Mouse (Mus musculus): ENCODE results near the gene Susd5. TPM values are rescaled to one million over a fixed set of nuclear protein-coding genes. Genes with fewer than 3 reads are reported as not detected.
"Not testable (repeated sequence)": the region's sequence is repeated elsewhere in the genome, so short reads cannot be mapped to it uniquely, and the experiment has no call there.

The Susd5 gene
- polyA plus RNA-seq, 1 experiment from 2014 or later = not detected

DNA sequence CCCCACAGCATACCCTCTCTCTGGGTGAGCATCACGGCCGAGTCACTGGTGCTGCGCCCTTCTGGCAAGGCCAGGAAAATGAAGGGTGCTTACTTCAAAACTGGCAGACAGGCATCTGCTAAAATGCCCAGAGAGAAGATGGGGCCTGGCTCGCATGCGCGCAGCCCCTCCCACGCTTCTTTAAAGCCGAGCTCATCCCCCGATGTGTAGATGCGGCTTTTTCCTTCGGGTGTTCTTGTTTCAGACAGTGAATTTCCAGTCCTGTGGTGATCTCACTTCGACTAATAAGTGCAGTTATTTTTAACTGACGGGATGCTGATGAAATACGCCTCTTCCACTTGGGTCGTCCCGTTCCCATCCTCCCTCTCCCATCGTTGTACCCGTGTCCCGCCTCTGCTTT is 16.7 kb downstream of the Susd5 start:
- no peak for ATAC-seq
- 73% methylated on average over 19 of the region's 19 CpGs for WGBS (ENCODE audit: insufficient replicate concordance)
- Histone ChIP-seq H3K4me1 (no peaks in the 10 kb centered on the region), H3K9me3 (replicated peaks) (no peaks in the 10 kb centered on the region), H3K4me2 (no peak overlapping the region), H3K27me3 (replicated peaks) (no peaks in the 10 kb centered on the region), H3K4me3 (no peak overlapping the region), H3K9ac (no peak overlapping the region), H3K36me3 (no peaks in the 10 kb centered on the region), H3K27ac (no peak overlapping the region)

DNA sequence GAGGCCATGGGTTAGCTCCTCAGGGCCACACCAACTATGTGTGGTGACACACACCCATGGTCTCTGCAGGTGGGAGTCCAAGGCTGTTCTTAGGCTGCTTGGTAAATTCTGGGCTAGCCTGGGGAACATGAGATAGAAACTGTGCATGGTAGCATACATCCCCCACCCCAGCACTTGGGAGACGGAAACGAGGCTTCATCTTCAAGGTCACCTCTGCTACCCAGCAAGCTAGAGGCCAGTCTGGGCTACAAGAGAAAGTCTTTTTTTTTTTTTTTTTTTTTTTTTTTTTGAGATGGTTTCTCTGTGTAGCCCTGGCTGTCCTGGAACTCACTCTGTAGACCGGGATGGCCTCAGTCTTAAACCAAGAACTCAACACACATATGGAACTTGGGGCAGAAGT is 29.5 kb downstream of the Susd5 start:
- Histone ChIP-seq H3K9me3 (replicated peaks) (no peaks in the 10 kb centered on the region), H3K9ac (no peak overlapping the region), H3K4me3 (no peak overlapping the region), H3K27ac (no peak overlapping the region), H3K4me1 (no peaks in the 10 kb centered on the region), H3K4me2 (no peak overlapping the region), H3K36me3 (no peaks in the 10 kb centered on the region), H3K27me3 (replicated peaks) (no peaks in the 10 kb centered on the region)
- ATAC-seq = no peak
- 60% methylated on average over 3 of the region's 3 CpGs for WGBS (ENCODE audit: insufficient replicate concordance)

DNA sequence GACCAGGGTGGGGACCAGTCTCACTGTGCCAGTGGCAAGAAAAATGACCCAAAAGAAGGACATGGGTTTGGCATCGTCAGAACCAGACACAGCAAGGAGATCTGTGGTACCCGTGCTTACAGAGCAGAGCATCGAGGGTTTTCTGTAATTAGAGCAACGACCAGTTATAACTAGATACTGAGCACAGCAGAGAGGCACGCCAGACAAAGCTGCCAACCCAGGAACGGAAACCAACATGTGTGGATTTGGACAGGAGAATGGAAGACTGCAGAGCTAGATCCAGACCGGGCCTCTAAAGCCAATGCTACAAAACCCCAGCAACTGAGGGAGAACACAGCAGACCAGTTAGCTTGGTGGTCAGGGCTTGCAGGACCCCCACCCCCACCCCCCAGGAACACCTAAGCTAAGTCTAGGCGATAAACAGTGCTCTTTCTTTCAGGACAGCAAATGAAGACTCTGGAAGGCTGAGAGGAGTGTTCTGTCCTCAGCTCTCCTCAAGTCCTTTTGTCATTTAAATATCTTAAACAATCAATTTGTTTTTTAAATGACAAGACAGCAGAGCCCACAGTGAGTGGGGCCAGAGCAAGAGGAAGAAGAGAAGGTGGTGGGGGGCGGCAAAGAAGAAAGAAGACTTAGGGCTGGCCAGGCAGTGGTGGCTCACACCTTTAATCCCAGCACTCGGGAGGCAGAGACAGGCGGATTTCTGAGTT is 30.3 kb downstream of the Susd5 start:
- no peaks in the 10 kb centered on the region for H3K27me3 ChIP-seq (replicated peaks)
- H3K9me3 ChIP-seq (replicated peaks) = no peaks in the 10 kb centered on the region
- no peaks in the 10 kb centered on the region for H3K36me3 ChIP-seq
- no peaks in the 10 kb centered on the region for H3K4me1 ChIP-seq
- ATAC-seq = no peak
- H3K4me3 ChIP-seq = no peak overlapping the region
- no peak overlapping the region for H3K9ac ChIP-seq
- 61% methylated on average over 11 of the region's 11 CpGs for WGBS (ENCODE audit: insufficient replicate concordance)
- H3K4me2 ChIP-seq = no peak overlapping the region
- H3K27ac ChIP-seq = no peak overlapping the region

DNA sequence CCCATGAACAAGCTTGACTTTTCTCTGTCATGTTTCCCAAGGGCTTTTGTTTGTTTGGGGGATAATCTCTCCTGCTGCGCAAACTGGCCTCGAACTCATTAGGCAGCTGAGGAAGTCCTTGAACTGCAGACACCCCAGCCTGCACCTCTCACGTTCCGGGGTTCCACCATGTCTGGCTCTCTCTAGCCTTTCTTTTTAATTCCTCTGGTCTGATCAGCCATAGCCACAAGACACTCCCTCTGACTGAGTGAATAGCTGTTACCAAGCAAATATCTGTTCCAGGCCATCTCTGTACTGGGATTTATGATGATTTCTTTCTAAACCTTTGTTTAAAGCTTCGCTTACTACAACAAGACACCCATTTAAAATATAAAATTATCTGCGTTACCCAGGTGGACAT is 31.9 kb downstream of the Susd5 start:
- H3K36me3 ChIP-seq; H3K4me3 ChIP-seq; ATAC-seq; H3K27ac ChIP-seq; H3K4me2 ChIP-seq; H3K9me3 ChIP-seq (replicated peaks); H3K9ac ChIP-seq; H3K4me1 ChIP-seq; H3K27me3 ChIP-seq (replicated peaks): not testable (repeated sequence)
- 73% methylated on average over 6 of the region's 6 CpGs for WGBS (ENCODE audit: insufficient replicate concordance)

DNA sequence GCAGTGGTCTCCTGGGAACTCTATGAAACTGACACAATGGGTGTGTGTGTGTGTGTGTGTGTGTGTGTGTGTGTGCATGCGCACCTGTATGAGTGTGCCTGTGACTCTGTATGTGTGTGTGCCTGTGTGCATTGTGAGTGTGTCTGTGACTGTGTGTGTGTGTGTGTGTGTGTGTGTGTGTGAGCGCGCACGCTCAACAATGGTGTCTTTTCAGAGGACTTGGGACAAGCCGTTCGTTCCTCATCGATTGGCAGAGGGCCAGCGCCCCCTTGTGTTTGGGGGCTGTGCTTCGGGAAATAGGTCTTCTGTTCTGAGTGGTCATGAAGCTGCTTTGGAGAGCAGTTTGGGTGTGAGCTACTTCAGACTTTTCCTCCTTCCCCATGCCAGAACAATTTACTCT is 35.2 kb downstream of the Susd5 start:
- ATAC-seq = not testable (repeated sequence)

DNA sequence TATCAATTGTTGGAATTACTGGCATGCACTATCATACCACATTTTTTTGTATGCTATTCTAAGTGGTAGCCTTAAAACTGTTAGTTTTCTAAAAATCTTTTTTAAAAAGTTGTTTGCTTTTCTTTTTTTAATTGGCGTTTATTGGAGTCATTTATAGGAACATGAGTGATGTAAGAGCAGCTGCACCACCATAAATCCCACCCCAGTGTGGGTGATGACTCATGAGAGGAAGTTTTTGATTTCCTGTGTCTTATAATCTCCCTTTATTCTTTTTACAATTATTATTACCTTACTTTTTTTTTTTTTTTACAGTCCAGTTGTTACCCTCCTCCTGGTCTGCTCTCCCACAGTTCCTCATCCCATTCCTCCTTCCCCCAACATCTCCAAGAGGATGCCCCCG is 37.9 kb downstream of the Susd5 start:
- Histone ChIP-seq H3K9me3 (replicated peaks) (no peaks in the 10 kb centered on the region), H3K9ac (no peak overlapping the region), H3K27ac (no peak overlapping the region), H3K4me3 (no peak overlapping the region), H3K4me1 (peaks cover 12% of the 10 kb centered on the region), H3K36me3 (no peaks in the 10 kb centered on the region), H3K4me2 (no peak overlapping the region), H3K27me3 (replicated peaks) (no peaks in the 10 kb centered on the region)
- 61% methylated on average over 2 of the region's 2 CpGs for WGBS (ENCODE audit: insufficient replicate concordance)
- ATAC-seq = no peak

More for the DNA sequence above, 35.2 kb downstream of the Susd5 start:
- H3K27ac ChIP-seq; H3K9me3 ChIP-seq (replicated peaks); H3K4me1 ChIP-seq; H3K9ac ChIP-seq; H3K4me2 ChIP-seq; H3K27me3 ChIP-seq (replicated peaks); H3K36me3 ChIP-seq; H3K4me3 ChIP-seq: not testable (repeated sequence)
- WGBS (ENCODE audit: insufficient replicate concordance) = 15% methylated on average over 9 of the region's 9 CpGs

DNA sequence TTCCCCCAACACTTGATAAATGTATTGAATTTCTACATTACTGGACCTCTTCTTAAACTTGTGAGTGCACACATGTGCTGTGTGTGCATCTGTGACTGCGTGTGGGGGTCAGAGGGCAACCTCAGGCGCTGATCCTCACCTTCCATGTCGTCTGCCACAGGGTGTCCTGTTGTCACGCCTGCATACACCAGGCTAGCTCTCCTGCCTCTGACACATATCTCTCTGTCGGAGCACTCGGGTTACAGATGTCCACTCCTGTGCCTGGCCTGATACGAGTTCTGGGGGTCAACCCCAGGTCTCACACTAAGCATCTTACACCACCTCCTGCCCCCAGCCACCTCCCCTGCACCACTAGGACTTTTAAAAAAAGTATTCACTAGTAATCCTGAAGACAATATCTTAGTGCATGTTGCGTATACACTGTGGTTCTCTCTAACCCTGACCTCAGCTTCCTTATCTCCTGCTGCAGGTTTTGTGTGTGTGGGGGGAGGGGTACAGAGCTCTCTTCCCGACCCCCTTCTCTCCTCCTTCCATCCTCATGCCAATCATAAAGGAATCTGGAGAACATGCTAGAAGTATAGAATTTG is 41.9 kb downstream of the Susd5 start:
- Histone ChIP-seq H3K36me3 (no peaks in the 10 kb centered on the region), H3K27me3 (replicated peaks) (no peaks in the 10 kb centered on the region), H3K4me1 (peaks cover 12% of the 10 kb centered on the region), H3K9ac (no peak overlapping the region), H3K4me2 (no peak overlapping the region), H3K9me3 (replicated peaks) (no peaks in the 10 kb centered on the region), H3K27ac (no peak overlapping the region), H3K4me3 (no peak overlapping the region)
- 25% methylated on average over 9 of the region's 9 CpGs for WGBS (ENCODE audit: insufficient replicate concordance)
- ATAC-seq = peak; percentile 65

DNA sequence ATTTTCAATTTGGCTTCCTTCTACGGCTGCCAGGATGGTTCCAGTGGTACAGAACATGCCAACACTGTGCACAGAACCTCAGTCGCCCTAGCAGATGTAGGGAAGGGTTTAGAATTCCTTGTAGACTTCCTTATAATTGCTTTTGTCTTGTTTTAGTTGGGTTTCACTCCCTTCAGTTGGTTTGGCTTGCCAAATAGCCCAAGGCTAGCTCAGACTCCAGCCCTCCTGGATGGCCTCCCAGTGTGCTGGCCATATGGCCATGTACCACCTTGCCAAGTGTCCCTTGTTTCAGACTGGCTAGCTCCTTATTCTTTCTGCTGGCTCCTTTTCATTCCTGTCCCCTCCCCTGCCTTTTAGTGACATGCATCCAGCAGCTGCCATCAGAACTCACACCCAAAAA is 53.3 kb downstream of the Susd5 start:
- Histone ChIP-seq H3K9ac (no peak overlapping the region), H3K27ac (no peak overlapping the region), H3K4me2 (no peak overlapping the region), H3K4me1 (no peaks in the 10 kb centered on the region), H3K36me3 (no peaks in the 10 kb centered on the region), H3K9me3 (replicated peaks) (no peaks in the 10 kb centered on the region), H3K4me3 (no peak overlapping the region), H3K27me3 (replicated peaks) (no peaks in the 10 kb centered on the region)
- no peak for ATAC-seq
- 63% methylated on average over 2 of the region's 2 CpGs for WGBS (ENCODE audit: insufficient replicate concordance)

DNA sequence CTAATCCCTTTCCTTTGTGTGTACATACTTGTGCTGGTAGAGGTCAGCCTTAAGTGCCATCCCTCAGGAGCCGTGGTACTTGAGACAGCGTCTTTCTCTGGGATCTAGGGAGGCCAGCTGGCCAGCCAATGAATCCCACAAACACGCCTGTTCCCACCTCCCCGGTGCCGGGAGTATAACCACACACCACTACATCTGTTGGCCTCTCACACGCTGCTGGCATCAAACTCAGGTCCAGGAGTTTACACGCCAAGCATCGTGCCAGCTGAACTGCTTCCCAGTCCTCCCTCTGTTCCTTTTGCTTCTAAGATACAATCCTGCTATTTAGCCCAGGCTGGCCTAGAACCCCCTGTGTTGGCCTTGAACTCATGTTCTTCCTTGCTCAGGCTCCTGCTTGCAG is 54.2 kb downstream of the Susd5 start:
- Histone ChIP-seq H3K27ac (no peak overlapping the region), H3K4me1 (no peaks in the 10 kb centered on the region)

DNA sequence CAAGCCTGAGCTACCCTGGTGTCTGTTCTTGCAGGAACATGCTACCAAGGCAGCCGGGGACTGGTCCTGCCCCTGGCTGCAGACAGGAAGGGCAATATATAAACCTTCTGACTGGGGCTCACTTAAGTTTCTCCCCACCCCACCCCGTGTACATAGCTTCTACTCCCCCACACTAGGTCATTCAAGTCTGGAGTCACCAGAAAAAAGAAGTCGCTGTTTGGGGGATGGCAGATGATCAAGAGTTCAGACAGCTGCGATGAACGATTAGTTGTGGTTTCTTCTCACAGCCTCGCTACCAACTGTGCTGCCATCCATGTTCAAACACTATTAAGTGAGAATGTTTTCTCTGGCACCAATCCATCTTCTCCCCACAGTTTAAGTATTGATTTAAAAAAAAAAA is 55.3 kb downstream of the Susd5 start:
- Histone ChIP-seq H3K4me3 (no peak overlapping the region), H3K9me3 (replicated peaks) (no peaks in the 10 kb centered on the region), H3K36me3 (no peaks in the 10 kb centered on the region), H3K9ac (no peak overlapping the region), H3K27me3 (replicated peaks) (no peaks in the 10 kb centered on the region), H3K27ac (no peak overlapping the region), H3K4me2 (no peak overlapping the region), H3K4me1 (no peaks in the 10 kb centered on the region)
- whole genome bisulfite sequencing (ENCODE audit: insufficient replicate concordance) = 47% methylated on average over 6 of the region's 6 CpGs
- no peak for ATAC-seq

More for the DNA sequence above, 54.2 kb downstream of the Susd5 start:
- Histone ChIP-seq H3K4me3 (no peak overlapping the region), H3K4me2 (no peak overlapping the region), H3K9me3 (replicated peaks) (no peaks in the 10 kb centered on the region), H3K36me3 (no peaks in the 10 kb centered on the region), H3K27me3 (replicated peaks) (no peaks in the 10 kb centered on the region), H3K9ac (no peak overlapping the region)
- 82% methylated on average over 8 of the region's 8 CpGs for WGBS (ENCODE audit: insufficient replicate concordance)
- no peak for ATAC-seq

DNA sequence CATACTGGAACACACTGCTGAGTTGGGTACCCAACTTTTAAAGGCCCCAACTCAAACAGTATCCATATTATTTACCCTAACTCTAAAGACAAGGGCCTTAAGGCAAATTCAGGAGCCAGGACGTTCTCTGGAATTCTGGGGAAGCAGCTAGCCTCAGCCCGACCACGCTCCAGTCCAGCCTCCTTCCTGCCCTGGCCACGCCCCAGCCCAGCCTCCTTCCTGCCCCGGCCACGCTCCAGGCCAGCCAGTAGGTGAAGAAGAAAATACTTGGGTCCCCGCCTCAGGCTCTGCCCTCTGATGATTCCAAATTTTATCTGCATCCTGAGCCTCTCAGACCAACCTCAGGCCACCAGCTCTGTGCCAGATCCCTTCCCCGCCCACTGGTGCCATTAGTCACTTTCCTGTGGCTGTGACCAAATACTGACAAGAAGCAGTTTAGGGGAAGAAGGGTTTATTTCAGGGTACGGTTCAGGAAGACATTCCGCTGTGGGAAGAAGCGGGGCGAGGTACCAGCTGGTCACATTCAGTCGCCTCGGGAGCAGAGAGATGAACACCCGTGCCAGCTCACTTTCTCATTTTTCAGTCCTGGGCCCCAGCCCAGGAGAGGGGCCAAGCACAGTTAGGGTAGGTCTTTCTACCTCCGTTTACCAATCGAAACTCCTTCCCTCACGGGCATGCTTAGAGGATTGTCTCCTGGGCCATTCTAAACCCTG is 57.1 kb downstream of the Susd5 start:
- no peak overlapping the region for H3K9ac ChIP-seq
- no peaks in the 10 kb centered on the region for H3K9me3 ChIP-seq (replicated peaks)
- no peak overlapping the region for H3K27ac ChIP-seq
- no peaks in the 10 kb centered on the region for H3K36me3 ChIP-seq
- 53% methylated on average over 18 of the region's 18 CpGs for WGBS (ENCODE audit: insufficient replicate concordance)
- no peak overlapping the region for H3K4me2 ChIP-seq
- no peak for ATAC-seq
- H3K27me3 ChIP-seq (replicated peaks) = no peaks in the 10 kb centered on the region
- no peak overlapping the region for H3K4me3 ChIP-seq
- H3K4me1 ChIP-seq = no peaks in the 10 kb centered on the region

DNA sequence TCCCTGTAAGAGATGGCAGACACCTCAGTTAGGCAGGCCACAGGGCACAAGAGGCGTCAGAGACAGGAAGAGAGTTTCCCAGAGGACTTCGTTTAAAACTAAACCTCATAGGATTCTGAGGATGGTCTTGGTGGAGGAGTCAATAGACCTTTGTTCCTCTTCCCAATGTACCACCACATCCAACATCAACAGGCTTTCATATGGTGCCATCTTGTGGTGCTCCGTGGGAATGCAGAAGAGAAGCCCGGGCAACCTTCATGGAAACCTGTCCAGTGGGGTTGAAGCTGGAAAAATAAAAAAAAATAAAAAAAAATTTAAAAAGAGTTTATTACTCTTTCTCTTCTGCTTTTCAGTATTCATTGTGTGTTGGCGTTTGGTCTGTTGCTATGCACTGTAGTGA is 59.7 kb downstream of the Susd5 start:
- not testable (repeated sequence) for H3K27ac ChIP-seq; H3K4me1 ChIP-seq; ATAC-seq; H3K27me3 ChIP-seq (replicated peaks); H3K4me2 ChIP-seq; H3K9ac ChIP-seq; H3K36me3 ChIP-seq; H3K9me3 ChIP-seq (replicated peaks); H3K4me3 ChIP-seq
- 11% methylated on average over 5 of the region's 5 CpGs for WGBS (ENCODE audit: insufficient replicate concordance)
